Mouse (Mus musculus) C2C12 (cell line): ENCODE measurements around the gene Ndufb8. TPM values are rescaled to one million over a fixed set of nuclear protein-coding genes. Genes with fewer than 3 reads are reported as not detected.

ENCODE experiments used
- H3K27me3 ChIP-seq: one replicate; pipeline ENCODE4 v1.6.1; 2011; ENCODE audit not compliant: control insufficient read depth, insufficient read depth, insufficient read length
- H3K36me3 ChIP-seq: one replicate; pipeline ENCODE4 v1.6.1; 2011; ENCODE audit not compliant: control insufficient read depth, insufficient read depth
- H3K4me3 ChIP-seq: one replicate; pipeline ENCODE4 v1.5.1; 2011; ENCODE audit warnings: mild to moderate bottlenecking, control low read depth; ENCODE audit not compliant: poor library complexity, insufficient read depth, severe bottlenecking
- H3K79me2 ChIP-seq: one replicate; pipeline ENCODE4 v1.6.1; 2011; ENCODE audit not compliant: control insufficient read depth, insufficient read depth
- H3K79me3 ChIP-seq: one replicate; pipeline ENCODE4 v1.6.1; 2011; ENCODE audit warnings: low read depth, control low read depth
- H3ac ChIP-seq: one replicate; pipeline ENCODE3; 2011; ENCODE audit warnings: low read depth; ENCODE audit not compliant: control insufficient read depth, insufficient read length
- CEBPB ChIP-seq: IDR thresholded peaks from one replicate; pipeline ENCODE4 v1.6.1; 2011; ENCODE audit warnings: low read depth, mild to moderate bottlenecking, control low read depth, moderate library complexity
- CTCF ChIP-seq: IDR thresholded peaks from one replicate; pipeline ENCODE4 v1.5.1; 2011; ENCODE audit not compliant: control insufficient read depth, insufficient read depth, insufficient read length
- FOSL1 ChIP-seq: IDR thresholded peaks from one replicate; pipeline ENCODE4 v1.8.0; 2011; ENCODE audit warnings: mild to moderate bottlenecking, low read length; ENCODE audit not compliant: poor library complexity, insufficient read depth, severe bottlenecking
- MAX ChIP-seq: IDR thresholded peaks from one replicate; pipeline ENCODE4 v1.6.1; 2011; ENCODE audit warnings: mild to moderate bottlenecking, control low read depth
- MYOD1 ChIP-seq: IDR thresholded peaks from one replicate; pipeline ENCODE4 v1.6.1; 2011; ENCODE audit warnings: low read depth; ENCODE audit not compliant: control insufficient read depth, insufficient read length
- MYOG ChIP-seq: IDR thresholded peaks from one replicate; pipeline ENCODE4 v1.6.1; 2011; ENCODE audit not compliant: control insufficient read depth, insufficient read length; ENCODE audit errors: extremely low read depth
- USF1 ChIP-seq: IDR thresholded peaks from one replicate; pipeline ENCODE4 v1.6.1; 2011; ENCODE audit warnings: low read depth, mild to moderate bottlenecking, control low read depth, moderate library complexity
- polyA plus RNA-seq: library from polyadenylated mRNA; unstranded; fragments of >200 nt; fragmentation: generic; extraction: Trizol; gene quantifications from one replicate; pipeline ENCODE4 v1.2.1, GENCODE M21; 2012; ENCODE audit warnings: missing spikeins

Ndufb8 gene
- polyA plus RNA-seq, 1 experiment = 473 TPM

DNA sequence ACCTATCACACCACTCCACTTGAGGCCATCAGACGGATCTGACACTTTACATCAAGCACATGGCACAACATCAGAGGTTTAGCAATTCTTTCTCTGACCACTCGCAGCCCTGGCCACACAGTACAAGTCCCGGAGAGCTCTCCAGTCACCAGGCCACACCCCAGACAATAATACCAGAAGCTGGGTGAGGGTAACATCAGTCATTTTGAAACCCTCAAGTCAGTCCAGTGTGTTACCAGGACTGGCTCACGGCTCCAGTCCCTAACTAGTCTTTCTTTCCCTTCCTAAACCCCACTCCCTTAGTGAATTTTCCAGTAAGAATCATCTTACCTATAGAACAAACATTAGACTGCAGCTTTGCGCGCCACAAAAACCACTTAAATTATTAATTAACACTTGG, 25.2 kb downstream of the Ndufb8 start:
- no peaks in the 10 kb centered on the region for H3K79me3 ChIP-seq
- no peak overlapping the region for H3K4me3 ChIP-seq
- peaks cover 80% of the 10 kb centered on the region for H3K27me3 ChIP-seq
- no peaks in the 10 kb centered on the region for H3K36me3 ChIP-seq
- no peak overlapping the region for H3ac ChIP-seq
- TF ChIP-seq MYOG = no peak
- no peaks in the 10 kb centered on the region for H3K79me2 ChIP-seq

DNA sequence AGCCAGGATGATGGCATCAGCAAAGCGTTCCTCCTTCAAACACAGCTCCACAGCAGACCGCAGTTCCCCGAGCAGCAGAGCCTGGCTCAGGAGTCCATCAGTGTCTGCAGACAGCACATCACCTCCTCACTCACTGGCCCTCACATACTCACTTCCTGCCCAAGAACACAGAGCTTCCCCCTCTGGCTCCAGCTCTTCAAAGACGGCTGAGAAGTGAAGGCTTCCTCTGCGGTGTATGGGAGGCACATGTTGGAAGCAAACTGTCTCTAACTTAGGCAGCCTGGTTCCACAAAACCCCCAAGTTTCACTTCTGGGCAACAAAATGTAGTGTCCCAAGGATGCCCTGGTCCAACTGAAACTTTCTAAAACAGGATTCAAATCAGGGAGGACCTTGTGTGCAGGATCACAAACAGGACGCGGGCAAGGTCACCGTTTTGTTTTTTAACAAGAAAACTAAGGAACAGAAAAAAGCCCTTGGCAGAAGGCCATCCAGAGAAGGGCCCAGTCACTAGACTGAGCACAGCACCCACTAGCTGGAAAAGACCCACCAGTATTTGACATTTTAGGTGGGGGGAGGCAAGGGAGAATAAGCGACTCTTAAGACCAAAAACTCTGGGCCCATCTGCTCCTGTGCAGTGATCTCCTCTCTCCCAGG, 29.6 kb downstream of the Ndufb8 start:
- peaks cover 63% of the 10 kb centered on the region for H3K27me3 ChIP-seq
- H3K4me3 ChIP-seq = no peak overlapping the region
- no peak overlapping the region for H3ac ChIP-seq
- no peaks in the 10 kb centered on the region for H3K79me3 ChIP-seq
- no peaks in the 10 kb centered on the region for H3K36me3 ChIP-seq
- TF ChIP-seq FOSL1 = no peak
- TF ChIP-seq USF1 = no peak
- H3K79me2 ChIP-seq = no peaks in the 10 kb centered on the region

DNA sequence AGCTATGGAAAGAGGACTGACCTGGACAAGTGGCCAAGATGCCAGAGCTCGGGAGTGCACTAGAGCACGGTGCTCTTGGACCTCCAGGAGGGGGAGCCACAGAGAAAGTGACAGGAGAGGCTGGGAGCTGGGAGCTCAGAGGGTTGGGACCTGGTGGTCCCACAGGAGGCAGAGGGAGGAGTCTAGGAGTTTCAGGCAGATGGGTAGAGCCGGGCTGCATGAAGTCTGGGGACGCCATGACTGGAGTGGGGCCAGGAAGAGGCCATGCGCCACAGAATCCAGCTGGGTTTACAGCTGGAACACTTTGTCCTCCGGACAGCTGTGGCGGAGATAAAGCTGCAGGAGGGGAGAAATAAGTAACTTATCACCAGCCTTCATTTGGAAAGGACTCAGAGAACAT, 36.1 kb downstream of the Ndufb8 start:
- TF ChIP-seq FOSL1 (no peak), MYOD1 (no peak)

DNA sequence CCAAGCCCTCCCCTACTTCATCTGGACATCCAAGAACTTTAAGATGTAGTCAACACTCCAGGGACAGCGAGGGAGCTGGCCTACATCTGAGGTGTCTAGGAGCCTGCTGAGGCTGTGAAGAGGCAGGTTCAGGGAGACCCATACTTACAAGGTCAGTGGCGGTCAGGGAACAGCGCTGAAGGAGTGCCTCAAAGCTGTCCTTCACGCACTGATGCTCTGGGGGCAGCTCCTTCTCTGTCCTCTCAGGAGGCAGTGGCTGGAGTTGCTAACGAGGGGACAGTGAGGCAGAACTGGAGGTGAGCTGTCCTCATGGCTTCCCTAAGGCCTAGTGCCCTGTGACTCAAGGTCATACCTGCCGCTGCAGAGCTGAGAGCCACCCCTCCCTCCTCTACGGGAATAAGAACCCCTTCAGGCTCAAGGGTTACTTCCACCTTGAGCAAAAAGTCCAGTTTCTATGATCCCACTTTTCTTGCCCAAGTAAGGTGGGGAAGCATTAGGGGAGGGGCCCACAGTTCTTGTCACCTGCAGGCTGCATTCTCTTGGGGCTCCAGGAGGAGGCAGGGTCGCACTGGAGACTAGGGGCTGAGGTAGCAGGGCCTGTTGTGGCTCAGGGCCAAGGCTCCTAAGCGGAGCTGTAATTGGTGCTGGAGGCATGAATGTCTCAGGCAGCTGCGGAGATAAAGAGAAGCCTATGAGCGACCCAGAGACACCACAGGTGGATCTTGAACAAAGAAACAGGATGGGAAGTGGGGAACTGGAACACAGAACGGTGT, 37.1 kb downstream of the Ndufb8 start:
- TF ChIP-seq FOSL1 (no peak), USF1 (no peak), MYOD1 (no peak), MYOG (no peak)
- Histone ChIP-seq H3K27me3 (peaks cover 59% of the 10 kb centered on the region), H3ac (no peak overlapping the region), H3K4me3 (no peak overlapping the region), H3K79me3 (no peaks in the 10 kb centered on the region), H3K79me2 (no peaks in the 10 kb centered on the region), H3K36me3 (no peaks in the 10 kb centered on the region)

More for the DNA sequence above, 36.1 kb downstream of the Ndufb8 start:
- H3K4me3 ChIP-seq = no peak overlapping the region
- H3K27me3 ChIP-seq = peaks cover 59% of the 10 kb centered on the region
- H3K36me3 ChIP-seq = no peaks in the 10 kb centered on the region
- H3K79me2 ChIP-seq = no peaks in the 10 kb centered on the region
- no peak overlapping the region for H3ac ChIP-seq
- H3K79me3 ChIP-seq = no peaks in the 10 kb centered on the region

DNA sequence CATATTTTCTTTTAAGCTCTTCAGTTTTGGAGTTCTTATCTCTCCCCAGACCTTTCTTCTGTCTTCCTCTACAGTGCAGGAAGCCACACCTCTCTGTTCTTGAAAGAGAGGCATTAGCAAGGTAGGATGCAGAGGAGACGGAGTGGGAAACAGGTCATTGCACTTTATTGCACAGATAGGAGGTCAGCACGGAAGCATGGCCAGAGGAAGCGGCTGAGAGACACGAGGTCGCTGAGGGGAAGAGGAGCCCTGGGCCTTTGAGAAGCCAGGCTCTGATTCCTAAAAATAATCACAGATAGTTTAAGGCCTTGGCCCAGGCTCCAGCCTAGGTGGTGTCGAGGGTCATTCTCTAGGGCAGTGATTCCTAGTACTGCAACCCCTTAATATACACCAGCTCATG, 39.5 kb downstream of the Ndufb8 start:
- Histone ChIP-seq H3K27me3 (peaks cover 78% of the 10 kb centered on the region), H3K79me2 (no peaks in the 10 kb centered on the region), H3K79me3 (no peaks in the 10 kb centered on the region), H3K4me3 (no peak overlapping the region), H3K36me3 (no peaks in the 10 kb centered on the region), H3ac (no peak overlapping the region)
- TF ChIP-seq MAX (no peak), MYOD1 (no peak), USF1 (no peak), FOSL1 (no peak), CTCF (no peak), CEBPB (no peak), MYOG (no peak)

DNA sequence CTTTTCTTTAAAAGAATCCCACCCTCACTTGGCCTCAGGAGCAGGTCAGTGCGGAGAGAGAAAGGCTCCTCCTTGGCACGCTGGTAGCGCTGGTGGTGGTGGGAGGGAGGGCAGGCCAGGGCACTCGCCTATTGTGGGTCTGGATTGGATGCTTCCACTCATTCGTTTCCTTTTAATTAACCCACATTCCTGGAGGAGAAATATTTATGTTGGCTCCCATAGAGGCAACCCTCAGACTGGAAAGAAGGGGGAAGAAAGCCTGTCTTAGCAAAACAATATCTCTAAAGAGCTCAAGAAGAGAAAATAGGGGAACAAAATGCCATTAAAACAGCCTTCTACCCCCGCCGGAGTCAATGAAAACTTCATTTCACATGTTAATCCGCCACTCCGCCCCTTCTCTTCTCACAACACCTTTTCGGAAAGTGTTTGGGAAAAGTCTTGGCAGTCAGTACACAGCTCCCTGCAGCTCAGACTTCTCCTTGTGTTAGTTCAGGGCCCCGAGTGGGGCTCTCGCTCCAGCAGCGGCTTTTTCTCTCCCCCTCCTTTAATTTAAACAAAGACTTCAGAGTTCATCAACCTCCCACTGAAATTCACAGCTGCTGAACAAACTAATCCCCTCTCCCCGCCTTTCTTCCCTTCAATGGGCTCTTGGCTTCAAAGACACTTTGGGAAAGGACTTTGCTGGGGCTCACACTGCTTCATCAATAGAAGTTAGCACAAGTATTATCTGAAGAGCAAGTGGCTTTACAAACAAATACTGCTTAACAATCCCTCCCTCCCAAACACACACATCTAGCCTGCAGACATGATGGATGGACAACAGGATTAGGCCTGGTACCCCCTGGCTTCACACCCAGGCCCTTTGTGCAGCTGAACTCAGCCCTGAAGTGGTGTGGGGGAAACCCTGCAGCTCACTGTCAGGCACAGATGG, 40.5 kb downstream of the Ndufb8 start:
- Histone ChIP-seq H3K36me3 (no peaks in the 10 kb centered on the region), H3ac (no peak overlapping the region), H3K79me3 (no peaks in the 10 kb centered on the region), H3K27me3 (peaks cover 83% of the 10 kb centered on the region), H3K4me3 (no peak overlapping the region), H3K79me2 (no peaks in the 10 kb centered on the region)
- TF ChIP-seq MAX (no peak), USF1 (no peak), MYOG (no peak), FOSL1 (no peak), MYOD1 (no peak), CEBPB (no peak), CTCF (no peak)
